Comparison of ENCODE assay signal across 8 mouse cellular contexts in genomic region chr1:20819771-20820605, GRCm38 (mm10). TPM values are rescaled to one million over a fixed set of nuclear protein-coding genes. Genes with fewer than 3 reads are reported as not detected.
DNase-seq lines count a peak whose midpoint lies in the region; ATAC-seq lines count a peak whose summit lies in the region.

Gene Mcm3, minus strand, starts transcription at chr1:20820312.

- H3K9me3 ChIP-seq in forebrain, embryonic 14.5 days (replicated peaks; ENCODE audit: control insufficient read depth, low read length) = no peaks in the 10 kb centered on the region
- no peaks in the 10 kb centered on the region for H3K9me3 ChIP-seq in neural tube, embryonic 15.5 days (replicated peaks)

- under 1% methylated on average over 52 of the region's 52 CpGs for WGBS in forebrain, embryonic 14.5 days
- WGBS in neural tube, embryonic 15.5 days = under 1% methylated on average over 52 of the region's 52 CpGs

- H3K4me2 ChIP-seq in forebrain, embryonic 14.5 days (ENCODE audit: low read length) = peak within 1 kb of the TSS; percentile 68
- peak within 1 kb of the TSS; percentile 92 for H3K4me2 ChIP-seq in neural tube, embryonic 15.5 days

- intact Hi-C loops in heart, postnatal 14 days (cut with DNase I) = loop anchor here (5.0 kb wide), 2 partner anchors 67 to 257 kb away; partner anchors contain the start of gene Tram2

- H3K9ac ChIP-seq in forebrain, embryonic 14.5 days (ENCODE audit: low read length) = peak within 1 kb of the TSS; percentile 61
- peak within 1 kb of the TSS; percentile 36; the same call in 1 of the 2 replicates for H3K9ac ChIP-seq in neural tube, embryonic 15.5 days (replicated peaks)

- peak within 1 kb of the TSS; percentile 58 for H3K4me3 ChIP-seq in forebrain, embryonic 14.5 days (ENCODE audit: low read depth, low read length)
- H3K4me3 ChIP-seq in neural tube, embryonic 15.5 days (replicated peaks) = peak within 1 kb of the TSS; percentile 62

- peak; percentile 99 for ATAC-seq in forebrain, embryonic 14.5 days
- peak; percentile 100 for ATAC-seq in neural tube, embryonic 15.5 days (ENCODE audit: low FRiP score)

- 0 out of 2 replicates have a peak within 1 kb of the TSS, but pooled peaks have one; percentile 33 for H3K27ac ChIP-seq in forebrain, embryonic 14.5 days (ENCODE audit: low read depth, low read length)
- no peak within 1 kb of the TSS for H3K27ac ChIP-seq in neural tube, embryonic 15.5 days (replicated peaks)

- peaks cover 19% of the 10 kb centered on the region; the same call in 1 of the 2 replicates for H3K36me3 ChIP-seq in forebrain, embryonic 14.5 days (ENCODE audit: control insufficient read depth, insufficient read depth, low read length)
- no peaks in the 10 kb centered on the region for H3K36me3 ChIP-seq in neural tube, embryonic 15.5 days

- no peaks in the 10 kb centered on the region for H3K27me3 ChIP-seq in forebrain, embryonic 14.5 days (replicated peaks; ENCODE audit: control insufficient read depth, insufficient read depth, low read length)
- no peaks in the 10 kb centered on the region for H3K27me3 ChIP-seq in neural tube, embryonic 15.5 days (replicated peaks)

- peak; percentile 100 for DNase-seq in ES-CJ7 (ENCODE audit: low read depth, low spot score)
- DNase-seq in cerebellum, adult 11 months = peak; percentile 82
- peak; percentile 99 for DNase-seq in forebrain, embryonic 14.5 days (ENCODE audit: low spot score)
- DNase-seq in heart, postnatal 14 days = peak; percentile 84 to 91
- peak; percentile 94 for DNase-seq in layer of hippocampus, adult 11-12 months (ENCODE audit: low spot score)
- DNase-seq in lung, adult 18-20 months = peak; percentile 93 to 96
- DNase-seq in testis, postnatal 14 days (ENCODE audit: low spot score) = peak; percentile 95

- peaks cover 5% of the 10 kb centered on the region; the same call in 1 of the 2 replicates for H3K4me1 ChIP-seq in forebrain, embryonic 14.5 days (ENCODE audit: control insufficient read depth, insufficient read depth, low read length)
- H3K4me1 ChIP-seq in neural tube, embryonic 15.5 days = peaks cover 5% of the 10 kb centered on the region

RNA-seq across cellular contexts. Expression of gene Mcm3, which starts in this region (rescaled TPM):
- polyA plus RNA-seq in forebrain, embryonic 14.5 days (2014; fragmentation: Nextera tagmentation; extraction: Ambion mirVana) = 64.0 and 79.4 TPM in 2 replicates
- total RNA-seq in heart, postnatal 14 days (2021) = 10 to 100 TPM in 1 of 2 experiments, 1 to 10 TPM in 1; 6.6 to 11.4 TPM
- polyA plus RNA-seq in neural tube, embryonic 15.5 days (2015; fragmentation: Nextera tagmentation; extraction: Ambion mirVana) = 14.2 and 47.0 TPM in 2 replicates
